Mouse (Mus musculus): ENCODE results near the gene Tshb. TPM values are rescaled to one million over a fixed set of nuclear protein-coding genes. Genes with fewer than 3 reads are reported as not detected.

Gene Tshb
- polyA plus RNA-seq (2012; rRNA removed): not detected in 2 replicates

DNA sequence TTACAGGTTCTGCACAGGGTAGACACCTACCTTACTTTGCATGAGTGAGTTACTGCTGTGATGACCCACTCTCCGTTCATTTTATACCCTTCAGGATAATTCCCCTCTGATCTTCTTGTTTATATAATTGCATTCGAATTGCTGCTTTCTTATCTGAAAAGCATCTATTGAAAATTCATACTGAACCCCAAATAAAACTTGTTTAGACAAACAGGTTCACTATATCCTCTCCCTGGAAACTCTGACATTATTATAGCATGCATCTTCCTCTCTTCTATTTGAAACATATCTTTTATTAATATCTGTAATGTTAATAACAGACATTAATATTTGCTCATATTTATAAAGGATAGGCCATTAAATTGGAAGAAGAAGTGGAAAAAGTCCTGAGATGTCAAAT is at the start of gene Tshb:
Gene Tshb, minus strand, starts transcription at position 101 of the 400 bp plus-strand sequence.
- TF ChIP-seq POLR2A (IDR thresholded peaks at IDR 0.05; ENCODE audit: control insufficient read depth, extremely low read depth, insufficient read depth, low read length, poor library complexity) (no peak), CTCF (IDR thresholded peaks at IDR 0.05; ENCODE audit: borderline replicate concordance, control insufficient read depth, extremely low read depth, insufficient read depth, low read length, poor library complexity) (no peak)
- Histone ChIP-seq H3K27me3 (ENCODE audit: control insufficient read depth, insufficient read depth, low read length) (no peaks in the 10 kb centered on the region), H3K4me3 (ENCODE audit: control insufficient read depth, insufficient read depth, low read length) (no peak within 1 kb of the TSS), H3K4me1 (replicated peaks; ENCODE audit: control insufficient read depth, insufficient read depth, low read length) (peaks cover 7% of the 10 kb centered on the region), H3K36me3 (ENCODE audit: control insufficient read depth, insufficient read depth, low read length) (no peaks in the 10 kb centered on the region), H3K27ac (ENCODE audit: control insufficient read depth, insufficient read depth, low read length) (no peak within 1 kb of the TSS)
- no peak for DNase-seq
- WGBS: 92% methylated on average over 2 of the region's 2 CpGs

DNA sequence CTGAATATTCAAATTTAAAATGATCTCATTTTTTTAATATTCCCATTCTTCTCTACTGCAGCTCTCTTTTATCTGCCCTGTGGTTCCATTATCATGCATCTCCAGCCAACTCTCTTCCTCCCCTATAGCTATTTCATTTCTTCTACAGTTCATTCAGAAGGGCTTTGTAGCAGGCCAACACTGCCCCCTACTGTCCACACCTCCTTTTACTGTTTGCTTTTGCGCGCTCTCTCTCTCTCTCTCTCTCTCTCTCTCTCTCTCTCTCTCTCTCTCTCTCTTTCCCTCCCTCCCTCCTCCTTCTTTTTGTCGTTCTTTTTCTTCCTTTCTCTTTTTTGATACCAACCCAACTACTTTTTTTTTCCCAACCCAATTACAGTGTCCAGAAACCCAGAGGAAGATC is 21.4 kb upstream of the Tshb start:
- 2% methylated on average over 3 of the region's 3 CpGs for WGBS
- Histone ChIP-seq H3K4me1 (replicated peaks; ENCODE audit: control insufficient read depth, insufficient read depth, low read length) (no peaks in the 10 kb centered on the region), H3K27me3 (ENCODE audit: control insufficient read depth, insufficient read depth, low read length) (no peaks in the 10 kb centered on the region), H3K4me3 (ENCODE audit: control insufficient read depth, insufficient read depth, low read length) (no peak overlapping the region), H3K36me3 (ENCODE audit: control insufficient read depth, insufficient read depth, low read length) (no peaks in the 10 kb centered on the region), H3K27ac (ENCODE audit: control insufficient read depth, insufficient read depth, low read length) (no peak overlapping the region)
- peak; percentile 84 for DNase-seq
- TF ChIP-seq POLR2A (IDR thresholded peaks at IDR 0.05; ENCODE audit: control insufficient read depth, extremely low read depth, insufficient read depth, low read length, poor library complexity) (no peak), CTCF (IDR thresholded peaks at IDR 0.05; ENCODE audit: borderline replicate concordance, control insufficient read depth, extremely low read depth, insufficient read depth, low read length, poor library complexity) (no peak)

DNA sequence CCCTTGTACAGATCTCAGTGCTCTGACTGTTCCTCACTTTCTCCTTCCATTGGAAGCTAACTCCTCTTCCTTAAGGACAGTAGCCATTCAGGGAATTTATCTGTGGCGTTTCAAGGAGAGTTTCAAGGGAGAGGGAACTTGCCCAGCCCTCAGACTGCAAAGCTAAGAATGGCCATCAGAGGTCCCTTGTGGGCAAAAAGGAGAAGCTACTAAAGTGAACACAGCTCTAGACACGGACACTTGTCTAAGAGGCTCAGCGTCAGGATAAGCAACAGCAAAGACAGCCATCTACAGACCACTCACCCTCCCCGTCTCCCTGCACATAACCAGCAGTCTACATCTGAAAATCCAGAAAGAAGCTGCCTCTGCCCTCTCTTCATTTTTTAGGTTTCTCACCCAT is 4.9 kb upstream of the Tshb start:
- Histone ChIP-seq H3K36me3 (ENCODE audit: control insufficient read depth, insufficient read depth, low read length) (no peaks in the 10 kb centered on the region), H3K4me1 (replicated peaks; ENCODE audit: control insufficient read depth, insufficient read depth, low read length) (peaks cover 7% of the 10 kb centered on the region), H3K27me3 (ENCODE audit: control insufficient read depth, insufficient read depth, low read length) (no peaks in the 10 kb centered on the region), H3K4me3 (ENCODE audit: control insufficient read depth, insufficient read depth, low read length) (no peak overlapping the region), H3K27ac (ENCODE audit: control insufficient read depth, insufficient read depth, low read length) (no peak overlapping the region)
- no peak for TF ChIP-seq POLR2A (IDR thresholded peaks at IDR 0.05; ENCODE audit: control insufficient read depth, extremely low read depth, insufficient read depth, low read length, poor library complexity)
- no peak for TF ChIP-seq CTCF (IDR thresholded peaks at IDR 0.05; ENCODE audit: borderline replicate concordance, control insufficient read depth, extremely low read depth, insufficient read depth, low read length, poor library complexity)
- DNase-seq: peak; percentile 11
- WGBS: 16% methylated on average over 4 of the region's 4 CpGs

DNA sequence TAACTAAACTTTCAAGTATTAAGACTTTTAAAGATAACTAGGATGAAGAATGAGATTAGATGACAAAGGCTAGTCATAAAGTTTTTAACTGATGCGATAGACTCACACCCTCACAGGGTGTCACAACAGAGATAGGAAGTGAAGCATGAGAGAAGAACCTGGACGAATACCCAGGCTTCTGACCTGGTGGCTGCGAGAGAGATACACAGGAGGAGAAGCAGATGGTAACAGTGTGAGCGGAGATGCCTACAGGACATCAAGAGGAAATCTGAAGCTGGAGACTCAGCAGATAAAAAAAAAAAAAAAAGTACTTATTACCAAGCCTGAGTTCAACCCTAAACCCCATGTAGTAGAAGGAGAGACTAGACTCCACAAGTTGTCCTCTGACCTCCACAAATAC is 9.5 kb downstream of the Tshb start:
- H3K27ac ChIP-seq (ENCODE audit: control insufficient read depth, insufficient read depth, low read length): no peak overlapping the region
- no peak overlapping the region for H3K4me3 ChIP-seq (ENCODE audit: control insufficient read depth, insufficient read depth, low read length)
- no peak for DNase-seq
- no peak for TF ChIP-seq CTCF (IDR thresholded peaks at IDR 0.05; ENCODE audit: borderline replicate concordance, control insufficient read depth, extremely low read depth, insufficient read depth, low read length, poor library complexity)
- TF ChIP-seq POLR2A (IDR thresholded peaks at IDR 0.05; ENCODE audit: control insufficient read depth, extremely low read depth, insufficient read depth, low read length, poor library complexity): no peak
- H3K27me3 ChIP-seq (ENCODE audit: control insufficient read depth, insufficient read depth, low read length): no peaks in the 10 kb centered on the region
- no peaks in the 10 kb centered on the region; the same call in 1 of the 2 replicates for H3K36me3 ChIP-seq (ENCODE audit: control insufficient read depth, insufficient read depth, low read length)
- 95% methylated on average over 4 of the region's 4 CpGs for WGBS
- peaks cover 2% of the 10 kb centered on the region; the same call in 1 of the 2 replicates for H3K4me1 ChIP-seq (replicated peaks; ENCODE audit: control insufficient read depth, insufficient read depth, low read length)

DNA sequence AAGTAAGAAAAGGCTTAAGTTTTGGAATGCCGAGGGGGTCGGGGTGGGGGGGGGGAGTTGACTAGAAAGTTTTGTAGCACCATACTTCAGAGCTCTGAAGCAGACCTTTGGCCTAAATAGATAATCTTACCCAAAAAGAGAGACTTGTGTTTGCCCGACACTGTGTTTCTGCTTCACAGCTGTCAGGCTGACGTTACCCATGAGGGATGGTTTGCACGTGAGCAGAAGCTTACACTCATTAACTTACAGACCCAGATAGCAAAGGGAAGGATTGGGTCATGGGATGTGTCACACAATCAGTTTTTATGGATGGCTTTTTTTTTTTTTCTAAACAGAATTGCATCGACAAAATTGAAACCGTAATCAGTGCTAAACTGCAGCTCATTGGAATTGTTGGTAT is 17.7 kb downstream of the Tshb start:
- no peaks in the 10 kb centered on the region for H3K27me3 ChIP-seq (ENCODE audit: control insufficient read depth, insufficient read depth, low read length)
- no peak overlapping the region for H3K27ac ChIP-seq (ENCODE audit: control insufficient read depth, insufficient read depth, low read length)
- H3K36me3 ChIP-seq (ENCODE audit: control insufficient read depth, insufficient read depth, low read length): peaks cover 29% of the 10 kb centered on the region
- no peak for DNase-seq
- peaks cover 2% of the 10 kb centered on the region; the same call in 1 of the 2 replicates for H3K4me1 ChIP-seq (replicated peaks; ENCODE audit: control insufficient read depth, insufficient read depth, low read length)
- 96% methylated on average over 7 of the region's 7 CpGs for WGBS
- no peak for TF ChIP-seq CTCF (IDR thresholded peaks at IDR 0.05; ENCODE audit: borderline replicate concordance, control insufficient read depth, extremely low read depth, insufficient read depth, low read length, poor library complexity)
- TF ChIP-seq POLR2A (IDR thresholded peaks at IDR 0.05; ENCODE audit: control insufficient read depth, extremely low read depth, insufficient read depth, low read length, poor library complexity): no peak
- H3K4me3 ChIP-seq (ENCODE audit: control insufficient read depth, insufficient read depth, low read length): no peak overlapping the region

DNA sequence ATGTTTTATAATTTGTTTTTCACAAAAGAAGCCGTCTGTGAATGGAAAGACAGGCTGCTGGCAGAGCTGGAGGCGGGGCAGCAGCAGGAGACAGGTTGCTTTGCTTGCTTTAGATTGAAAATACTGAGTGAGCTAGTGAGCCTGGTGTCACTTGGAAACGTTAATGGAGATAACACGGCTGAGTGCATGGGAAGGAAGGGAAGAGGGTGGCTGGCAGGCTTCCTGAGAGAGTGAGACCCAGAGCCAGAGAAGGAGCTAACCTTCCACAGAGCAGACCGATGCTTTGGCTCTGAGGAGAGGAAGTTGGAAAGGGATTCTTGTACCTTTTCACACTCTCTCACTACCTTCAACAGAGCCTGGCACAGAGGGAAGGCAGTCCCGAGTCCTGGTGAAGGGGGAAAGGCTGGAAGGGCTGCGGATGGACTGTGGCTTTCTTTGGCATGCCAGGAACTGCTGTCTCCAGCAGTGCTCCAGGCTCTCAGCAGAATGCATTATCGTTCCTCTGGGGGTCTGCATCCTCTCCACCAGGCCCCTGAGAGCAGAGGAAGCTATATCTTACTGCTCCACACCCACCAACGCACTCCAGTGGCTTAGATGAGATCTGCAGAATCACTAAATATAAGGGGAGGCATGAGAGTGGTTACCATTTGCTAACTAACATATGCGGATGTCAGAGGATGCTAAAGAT is 18.7 kb downstream of the Tshb start:
- no peaks in the 10 kb centered on the region; the same call in 1 of the 2 replicates for H3K4me1 ChIP-seq (replicated peaks; ENCODE audit: control insufficient read depth, insufficient read depth, low read length)

More for the DNA sequence above, 18.7 kb downstream of the Tshb start:
- Histone ChIP-seq H3K36me3 (ENCODE audit: control insufficient read depth, insufficient read depth, low read length) (peaks cover 38% of the 10 kb centered on the region), H3K4me3 (ENCODE audit: control insufficient read depth, insufficient read depth, low read length) (no peak overlapping the region), H3K27ac (ENCODE audit: control insufficient read depth, insufficient read depth, low read length) (no peak overlapping the region), H3K27me3 (ENCODE audit: control insufficient read depth, insufficient read depth, low read length) (no peaks in the 10 kb centered on the region)
- DNase-seq: no peak
- TF ChIP-seq CTCF (IDR thresholded peaks at IDR 0.05; ENCODE audit: borderline replicate concordance, control insufficient read depth, extremely low read depth, insufficient read depth, low read length, poor library complexity): no peak
- TF ChIP-seq POLR2A (IDR thresholded peaks at IDR 0.05; ENCODE audit: control insufficient read depth, extremely low read depth, insufficient read depth, low read length, poor library complexity): no peak
- 87% methylated on average over 10 of the region's 10 CpGs for WGBS

Data from thymus, adult 2 months (tissue).